Mouse (Mus musculus): ENCODE results near the gene Olfr173.

The Olfr173 gene

GRCm38 (mm10) chr16:58800168-58800567, at the start of gene Olfr173:
Gene Olfr173, minus strand, starts transcription at chr16:58800268.
- no peak for DNase-seq

GRCm38 (mm10) chr16:58826732-58827319, 26.8 kb upstream of the Olfr173 start, which contains the start of gene Olfr175-ps1:
Gene Olfr175-ps1, minus strand, starts transcription at chr16:58826782.
- DNase-seq: no peak

GRCm38 (mm10) chr16:58763076-58763475, 37.0 kb downstream of the Olfr173 start, which contains the start of gene Olfr172:
Gene Olfr172, minus strand, starts transcription at chr16:58763176.
- DNase-seq: no peak

GRCm38 (mm10) chr16:58756191-58756590, 43.9 kb downstream of the Olfr173 start:
- no peak for DNase-seq

GRCm38 (mm10) chr16:58751314-58751713, 48.8 kb downstream of the Olfr173 start:
- DNase-seq: no peak

- DNase-seq: no peak
Observed at GRCm38 (mm10) chr16:58746715-58747114, 53.4 kb downstream of the Olfr173 start.

Measured in thymus, adult 18-20 months (tissue).